ENCODE assay signal across 12 mouse cellular contexts in genomic region chr19:21106766-21107165, GRCm38 (mm10).
DNase-seq lines count a peak whose midpoint lies in the region; ATAC-seq and TF ChIP-seq lines count a peak whose summit lies in the region.
"Had no signal": no experiment of that assay in that cellular context is flagged by ENCODE, and none has a peak within 500 bp of the region (broad histone marks: within the 10 kb centered on the region; RNA-seq: fewer than 3 reads in every experiment).

No protein-coding gene starts in this region.

- TF ChIP-seq POLR2A in lung, adult 2 months (IDR thresholded peaks at IDR 0.05; ENCODE audit: borderline replicate concordance, extremely low read depth, low read depth, low read length), result no peak
- TF ChIP-seq POLR2A in kidney, adult 2 months (IDR thresholded peaks at IDR 0.05; ENCODE audit: low read depth, low read length), result no peak
- TF ChIP-seq POLR2A in small intestine, adult 2 months (IDR thresholded peaks at IDR 0.05; ENCODE audit: low read depth, low read length), result no peak

- 0 out of 2 replicates have a peak overlapping the region, but pooled peaks have one; percentile 7 for H3K27ac ChIP-seq in embryonic facial prominence, embryonic 15.5 days (replicated peaks)
- H3K27ac ChIP-seq in kidney, adult 2 months (ENCODE audit: insufficient read depth, low read depth, low read length), result peak overlapping the region; percentile 71; the same call in 1 of the 2 replicates
- peak overlapping the region; percentile 88 for H3K27ac ChIP-seq in small intestine, adult 2 months (ENCODE audit: insufficient read depth, low read depth, low read length)
- H3K27ac ChIP-seq: forebrain, embryonic 12.5 days; lung, embryonic 15.5 days; midbrain, embryonic 15.5 days had no signal

- TF ChIP-seq CTCF in lung, adult 2 months (IDR thresholded peaks at IDR 0.05; ENCODE audit: insufficient read depth, low read length), result no peak
- TF ChIP-seq CTCF in kidney, adult 2 months (conservative IDR thresholded peaks at IDR 0.05; ENCODE audit: insufficient read depth, insufficient read length, low read depth, low read length), result no peak
- TF ChIP-seq CTCF in small intestine, adult 2 months (IDR thresholded peaks at IDR 0.05; ENCODE audit: extremely low read depth, insufficient read length, insufficient replicate concordance, low read depth, low read length), result no peak

- no peaks in the 10 kb centered on the region for H3K36me3 ChIP-seq in embryonic facial prominence, embryonic 15.5 days
- no peaks in the 10 kb centered on the region for H3K36me3 ChIP-seq in kidney, adult 2 months (ENCODE audit: control insufficient read depth, insufficient read depth, low read length)
- no peaks in the 10 kb centered on the region for H3K36me3 ChIP-seq in small intestine, adult 2 months (ENCODE audit: control insufficient read depth, insufficient read depth, low read length)
- H3K36me3 ChIP-seq: forebrain, embryonic 12.5 days; lung, embryonic 15.5 days; midbrain, embryonic 15.5 days had no signal

- H3K4me1 ChIP-seq in lung, adult 2 months (ENCODE audit: control insufficient read depth, insufficient read depth, low read length), result peaks cover 4% of the 10 kb centered on the region; the same call in 1 of the 2 replicates
- peaks cover 7% of the 10 kb centered on the region for H3K4me1 ChIP-seq in embryonic facial prominence, embryonic 15.5 days
- H3K4me1 ChIP-seq in kidney, adult 2 months (ENCODE audit: control insufficient read depth, insufficient read depth, low read length), result peaks cover 14% of the 10 kb centered on the region
- peaks cover 21% of the 10 kb centered on the region for H3K4me1 ChIP-seq in small intestine, adult 2 months (ENCODE audit: control insufficient read depth, insufficient read depth, insufficient read length, low read length)
- H3K4me1 ChIP-seq: midbrain, embryonic 15.5 days had no signal

- H3K4me2 ChIP-seq in embryonic facial prominence, embryonic 15.5 days (replicated peaks), result no peak overlapping the region
- H3K4me2 ChIP-seq: forebrain, embryonic 12.5 days; lung, embryonic 15.5 days; midbrain, embryonic 15.5 days had no signal

- peak; percentile 5 for DNase-seq in lung, adult 2 months
- no peak for DNase-seq in lung, postnatal 14 days
- peak; percentile 65 for DNase-seq in kidney, adult 2 months
- no peak for DNase-seq in layer of hippocampus, adult 11-12 months (ENCODE audit: low spot score)
- no peak for DNase-seq in adipocyte (ENCODE audit: low spot score)
- DNase-seq: cerebellum, adult 11-12 months had no signal

- H3K9me3 ChIP-seq in embryonic facial prominence, embryonic 15.5 days (replicated peaks), result no peaks in the 10 kb centered on the region
- H3K9me3 ChIP-seq: forebrain, embryonic 12.5 days; lung, embryonic 15.5 days; midbrain, embryonic 15.5 days had no signal

- H3K9ac ChIP-seq in embryonic facial prominence, embryonic 15.5 days, result no peak overlapping the region
- H3K9ac ChIP-seq: forebrain, embryonic 12.5 days; lung, embryonic 15.5 days; midbrain, embryonic 15.5 days had no signal

- ATAC-seq in embryonic facial prominence, embryonic 15.5 days (ENCODE audit: insufficient number of reproducible peaks, low FRiP score, low TSS enrichment, low read depth), result no peak
- ATAC-seq: inflammation-experienced regulatory T-cells, adult 6 months; midbrain, embryonic 15.5 days had no signal

- H3K4me3 ChIP-seq in lung, adult 2 months (replicated peaks; ENCODE audit: extremely low read depth, low read depth, low read length), result no peak overlapping the region
- H3K4me3 ChIP-seq in embryonic facial prominence, embryonic 15.5 days (replicated peaks), result no peak overlapping the region
- no peak overlapping the region for H3K4me3 ChIP-seq in kidney, adult 2 months (ENCODE audit: insufficient read depth, low read depth, low read length)
- peak overlapping the region; percentile 5; the same call in 1 of the 2 replicates for H3K4me3 ChIP-seq in small intestine, adult 2 months (ENCODE audit: low read depth, low read length)
- H3K4me3 ChIP-seq: forebrain, embryonic 12.5 days; lung, embryonic 15.5 days; midbrain, embryonic 15.5 days had no signal

- no peaks in the 10 kb centered on the region for H3K27me3 ChIP-seq in embryonic facial prominence, embryonic 15.5 days
- H3K27me3 ChIP-seq in kidney, adult 2 months (replicated peaks; ENCODE audit: control insufficient read depth, insufficient read depth, low read length), result no peaks in the 10 kb centered on the region
- no peaks in the 10 kb centered on the region for H3K27me3 ChIP-seq in small intestine, adult 2 months (ENCODE audit: control insufficient read depth, insufficient read depth, low read length)
- H3K27me3 ChIP-seq: forebrain, embryonic 12.5 days; lung, embryonic 15.5 days; midbrain, embryonic 15.5 days had no signal

- 67% methylated on average over 10 of the region's 10 CpGs for WGBS in lung, adult 2 months
- 76% methylated on average over 10 of the region's 10 CpGs for WGBS in embryonic facial prominence, embryonic 15.5 days
- 36% methylated on average over 10 of the region's 10 CpGs for WGBS in kidney, adult 2 months
- WGBS in small intestine, adult 2 months, result 22% methylated on average over 10 of the region's 10 CpGs

Comparison
In these comparisons a context has a peak if more than half of its experiments do, and no peak if none do; other contexts are left out.
1. DNase-seq: peak in lung, adult 2 months (single experiment) and kidney, adult 2 months (single experiment); none in lung, postnatal 14 days (single experiment), layer of hippocampus, adult 11-12 months (single experiment) and adipocyte (single experiment).
2. H3K27ac ChIP-seq: peak in every context shown above with its lines; median percentile 88 in small intestine, adult 2 months; 71 in kidney, adult 2 months; 7 in embryonic facial prominence, embryonic 15.5 days.